Mouse (Mus musculus): ENCODE data around the gene Cadps2.

Gene Cadps2

DNA sequence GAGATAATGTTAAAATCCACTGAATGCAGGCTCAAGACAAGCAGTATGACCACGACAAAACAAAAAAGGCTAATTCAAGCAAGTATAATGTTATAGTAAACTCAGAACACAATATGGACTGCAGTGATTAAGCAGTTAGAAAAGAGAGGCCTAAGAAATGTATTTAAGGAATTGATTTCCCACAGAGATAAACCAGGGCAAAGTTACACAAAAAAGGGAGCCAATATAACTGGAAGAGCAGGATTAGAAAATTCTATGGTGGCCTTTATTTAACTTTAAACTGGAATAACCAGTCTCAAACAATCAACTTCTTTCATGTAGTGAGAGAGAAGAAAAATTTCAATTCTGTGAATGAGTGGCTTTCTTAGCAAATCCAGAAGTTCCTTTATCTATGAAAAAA, 289.3 kb downstream of the Cadps2 start:
- DNase-seq (ENCODE audit: low spot score): no peak

DNA sequence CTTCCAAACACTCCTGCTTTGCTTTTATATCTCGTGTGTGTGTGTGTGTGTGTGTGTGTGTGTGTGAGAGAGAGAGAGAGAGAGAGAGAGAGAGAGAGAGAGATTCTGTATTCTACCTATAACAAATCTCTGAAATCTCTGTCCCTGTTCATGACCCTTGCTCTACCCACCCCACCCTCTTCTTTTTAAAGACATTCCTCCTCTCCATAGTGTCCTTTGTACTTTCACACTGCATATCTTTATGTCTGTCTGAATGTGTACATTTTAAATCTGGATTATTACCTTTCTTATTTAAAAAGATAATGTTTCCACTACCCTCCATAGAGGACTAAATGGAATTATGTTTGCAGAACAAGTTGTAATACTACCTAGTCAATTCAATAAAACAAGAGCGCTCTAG, 315.5 kb downstream of the Cadps2 start:
- no peak for DNase-seq (ENCODE audit: low spot score)

DNA sequence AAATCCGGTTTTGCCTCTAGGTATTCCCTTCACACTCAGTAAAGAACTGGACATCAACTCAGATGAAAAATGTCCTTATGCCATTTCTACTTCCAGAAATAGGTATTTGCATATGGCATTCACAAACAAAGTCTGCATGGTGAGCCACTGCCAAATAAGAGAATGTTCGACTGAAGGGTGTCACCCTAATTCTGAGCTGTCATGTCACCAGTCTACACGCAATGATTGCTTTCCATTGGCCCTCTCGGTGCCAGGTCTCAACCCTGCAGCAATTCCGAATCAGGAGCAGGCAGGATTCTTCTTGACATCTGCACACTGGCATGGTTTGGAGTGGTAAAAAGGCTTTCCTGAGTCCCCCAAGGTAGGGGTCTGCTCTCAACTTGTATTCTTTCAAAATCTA, 316.7 kb downstream of the Cadps2 start:
- no peak for DNase-seq (ENCODE audit: low spot score)

DNA sequence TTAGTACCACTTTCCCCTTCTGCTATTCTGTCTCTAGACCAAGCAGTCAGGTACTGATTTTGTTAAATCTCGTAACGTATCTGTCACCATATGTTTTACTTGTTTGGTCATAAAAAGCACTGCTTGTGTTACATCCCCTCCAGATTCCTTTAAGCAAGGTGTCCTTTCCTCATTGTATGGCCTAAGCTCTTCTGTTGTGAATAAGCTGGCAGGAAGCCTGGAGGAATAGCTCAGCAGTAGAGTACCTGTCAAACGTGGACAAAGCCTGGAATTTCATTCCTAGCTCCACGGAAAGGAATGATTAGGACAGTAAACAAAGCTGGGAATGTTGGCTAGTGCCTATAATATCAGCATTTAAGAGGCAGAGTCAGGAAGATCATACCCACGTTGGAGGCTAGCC, 340.6 kb downstream of the Cadps2 start:
- no peak for DNase-seq (ENCODE audit: low spot score)

DNA sequence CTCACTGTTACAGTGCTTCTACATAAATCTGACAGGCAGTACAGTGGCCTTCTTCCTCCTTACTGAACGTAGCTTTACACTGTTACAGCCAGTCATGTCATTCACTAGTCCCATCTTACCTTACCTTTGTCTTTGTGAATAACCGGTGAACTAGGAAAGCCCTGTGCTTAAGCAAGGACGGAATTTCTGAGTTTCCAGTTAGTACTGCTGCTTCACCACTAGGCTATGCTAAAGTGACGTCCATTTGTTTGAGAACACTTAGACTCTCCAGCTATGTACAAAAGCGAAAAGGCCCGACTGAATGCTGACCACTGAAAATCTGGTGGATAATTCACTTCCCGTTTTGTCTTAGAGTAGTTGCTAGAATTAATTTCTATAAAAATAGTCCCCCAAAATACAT, 347.4 kb downstream of the Cadps2 start:
- no peak for DNase-seq (ENCODE audit: low spot score)

DNA sequence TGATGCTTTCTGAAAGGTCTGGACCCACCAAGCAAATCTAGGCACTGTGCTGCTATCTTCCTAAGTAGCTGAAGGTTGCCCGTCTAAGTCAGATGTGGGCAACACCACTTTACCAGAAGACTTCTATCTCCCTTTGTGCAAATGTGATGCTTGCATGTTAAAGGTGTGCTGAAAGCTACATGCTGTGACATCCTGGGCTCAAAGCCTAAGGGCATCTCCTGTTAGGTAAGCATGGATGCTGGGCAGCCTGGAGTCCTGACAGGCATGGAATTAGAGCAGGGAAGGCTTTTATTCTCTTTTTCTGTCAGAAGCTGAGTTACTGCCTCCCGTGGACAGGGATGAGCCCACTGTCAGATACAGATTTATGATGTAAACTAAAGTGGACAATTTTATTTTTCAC, 348.8 kb downstream of the Cadps2 start:
- DNase-seq (ENCODE audit: low spot score): no peak

DNA sequence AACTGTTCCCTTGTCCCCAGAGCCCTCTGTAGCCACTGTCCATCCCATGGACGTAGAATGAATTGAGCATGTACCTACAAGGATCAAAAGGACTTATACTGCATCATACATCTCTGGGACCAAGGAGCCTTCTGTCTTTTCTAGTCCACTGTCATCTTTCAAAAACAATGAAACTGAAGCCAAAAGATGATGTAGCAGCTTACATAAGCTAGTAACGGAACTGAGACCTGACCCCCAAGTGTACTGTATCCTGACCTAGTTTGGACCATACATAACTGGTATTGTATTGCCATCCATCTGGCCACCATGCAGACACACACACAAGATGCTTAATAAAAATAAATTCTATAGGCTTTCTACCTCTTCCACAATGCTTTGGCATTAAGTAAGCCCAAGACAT, 350.2 kb downstream of the Cadps2 start:
- no peak for DNase-seq (ENCODE audit: low spot score)

DNA sequence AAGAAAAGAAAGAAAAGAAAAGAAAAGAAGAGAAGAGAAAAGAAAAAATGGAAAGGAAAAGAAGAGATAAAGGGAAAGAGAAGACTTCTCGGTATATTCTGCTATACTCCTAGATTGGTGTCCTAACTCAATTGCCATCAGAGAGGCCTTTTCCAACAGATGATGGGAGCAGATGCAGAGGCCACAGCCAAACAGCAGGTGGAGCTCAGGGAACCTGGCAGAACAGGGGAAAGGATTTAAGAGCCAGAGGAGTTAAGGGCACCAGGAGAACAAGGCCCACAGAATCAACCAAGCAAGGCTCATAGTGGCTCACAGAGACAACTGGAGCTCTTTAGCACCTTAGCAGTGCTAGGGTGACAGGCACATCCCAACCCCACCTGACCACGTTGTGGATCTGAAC, 366.5 kb downstream of the Cadps2 start:
- no peak for DNase-seq (ENCODE audit: low spot score)

DNA sequence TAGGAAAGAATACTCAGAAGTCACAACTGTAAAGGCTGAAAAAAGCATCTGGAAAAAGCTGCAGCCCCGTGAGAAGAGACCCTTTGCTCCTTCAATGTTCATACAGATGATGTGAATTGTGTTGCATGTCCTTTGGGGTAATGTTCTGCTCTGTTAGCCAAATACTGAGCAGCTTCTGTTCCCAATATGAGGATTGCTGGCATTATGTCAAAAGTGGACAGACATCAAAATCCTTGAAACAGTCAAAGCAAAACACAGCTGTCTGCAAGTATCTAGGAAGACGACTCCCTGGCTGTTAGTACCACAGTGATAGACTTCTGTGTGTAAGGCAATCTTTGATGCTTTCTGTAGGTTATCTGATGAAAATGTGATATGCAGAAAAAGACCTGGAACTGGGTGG, 367.4 kb downstream of the Cadps2 start:
- no peak for DNase-seq (ENCODE audit: low spot score)

DNA sequence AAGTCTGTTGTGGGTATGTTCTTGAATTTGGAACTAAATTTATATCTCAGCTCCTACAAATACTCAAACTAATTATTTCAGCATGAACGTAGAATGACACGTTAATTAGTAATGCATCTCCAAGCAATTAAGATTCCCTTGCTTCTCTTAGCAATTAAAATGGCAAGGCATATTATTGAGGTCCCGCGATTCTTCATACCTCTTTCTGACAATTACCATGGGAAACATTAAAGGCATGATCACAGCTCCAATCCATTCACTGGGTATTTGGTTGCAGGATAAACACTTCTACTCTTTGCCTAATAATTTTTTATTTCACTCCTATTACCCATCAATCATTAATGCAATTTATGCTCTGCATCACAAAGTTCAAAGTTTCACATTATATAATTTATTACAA, 371.3 kb downstream of the Cadps2 start:
- DNase-seq (ENCODE audit: low spot score): no peak

DNA sequence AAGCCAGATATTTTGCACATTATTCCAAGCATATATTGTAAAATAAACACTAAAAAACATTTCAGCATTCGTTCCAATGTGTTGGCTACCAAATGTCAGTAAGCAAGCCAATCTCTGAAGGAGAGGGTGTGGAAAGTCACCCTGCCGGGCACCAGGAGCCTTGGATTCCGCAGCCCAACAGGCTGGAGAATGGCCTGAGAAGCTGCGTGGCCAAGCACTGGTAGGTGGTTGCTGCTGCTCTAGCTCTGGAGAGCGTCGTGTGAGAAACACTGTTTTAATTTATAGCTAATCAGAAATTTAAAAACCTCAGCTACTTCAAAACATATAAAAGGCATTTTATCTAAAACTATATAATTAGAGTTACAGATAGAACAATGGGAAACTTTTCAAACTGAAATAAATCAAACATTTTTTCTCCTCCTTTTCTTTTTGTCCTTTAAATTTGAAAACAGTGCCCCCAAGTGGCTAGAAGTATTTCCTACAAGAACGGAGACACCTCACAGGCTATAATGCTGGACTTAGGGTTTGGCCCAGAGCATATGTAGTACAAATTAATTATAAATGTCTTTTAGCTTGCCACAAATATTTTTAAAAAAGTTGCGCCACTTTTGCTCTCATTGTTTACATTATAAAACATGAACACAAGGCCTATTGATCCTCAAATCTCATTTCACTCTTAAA, 376.5 kb downstream of the Cadps2 start:
- DNase-seq (ENCODE audit: low spot score): no peak

DNA sequence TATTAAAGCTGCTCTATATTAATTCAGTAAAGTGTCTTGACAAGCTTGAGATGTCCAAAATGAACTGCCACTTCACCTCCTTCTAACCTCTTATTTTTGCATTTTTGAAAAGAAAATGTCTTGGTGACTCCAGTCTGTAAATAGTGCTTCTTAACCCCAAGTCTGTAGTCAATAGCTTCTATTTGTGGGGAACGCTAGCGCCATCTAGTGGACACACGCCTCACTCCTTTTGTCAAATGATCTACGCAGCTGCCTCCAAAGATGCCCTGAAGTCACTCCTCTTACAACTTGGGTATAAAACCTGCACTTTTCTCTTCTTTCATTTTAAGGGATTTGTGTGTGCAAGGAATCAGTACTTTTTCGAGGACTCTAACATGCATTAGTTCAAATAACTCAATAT, 381.5 kb downstream of the Cadps2 start:
- DNase-seq (ENCODE audit: low spot score): peak; percentile 85

DNA sequence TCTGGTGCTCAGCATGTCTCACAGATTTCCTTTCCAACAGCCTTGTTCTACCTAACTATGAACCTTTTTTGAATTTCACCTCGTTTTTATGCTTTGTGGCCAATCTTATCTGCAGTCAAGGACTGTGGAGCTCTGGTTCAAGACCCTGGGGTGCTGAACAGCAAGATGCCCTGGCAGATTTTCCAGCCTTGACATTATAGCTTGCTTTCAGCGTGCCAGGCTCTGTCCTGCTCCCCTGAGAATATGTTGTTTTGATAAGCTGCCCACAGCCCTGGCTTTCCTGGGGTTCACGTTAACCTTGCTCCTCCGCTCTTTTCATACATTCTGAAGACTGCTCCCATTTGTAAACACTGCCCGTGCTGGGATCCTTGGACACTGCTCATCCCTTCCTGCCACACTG, 385.3 kb downstream of the Cadps2 start:
- no peak for DNase-seq (ENCODE audit: low spot score)

DNA sequence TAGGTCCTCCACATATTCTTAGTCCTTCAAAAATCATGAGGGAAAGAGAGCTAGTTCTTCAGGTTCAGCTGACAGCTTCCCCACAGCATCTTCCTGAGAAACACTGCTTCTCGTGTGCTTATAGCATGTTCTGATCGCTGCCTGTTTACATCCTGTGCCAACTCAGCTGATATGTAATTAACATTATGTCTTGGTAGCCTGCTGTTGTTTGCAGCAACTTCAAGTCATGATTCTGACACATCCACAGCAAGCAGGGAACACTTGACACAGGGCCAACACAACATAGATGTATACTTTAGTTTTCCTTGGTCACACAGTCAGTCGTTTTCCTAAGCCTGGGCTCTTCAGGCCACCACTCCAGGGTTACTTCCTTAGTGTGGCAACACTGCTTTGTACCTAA, 399.3 kb downstream of the Cadps2 start:
- DNase-seq (ENCODE audit: low spot score): no peak

DNA sequence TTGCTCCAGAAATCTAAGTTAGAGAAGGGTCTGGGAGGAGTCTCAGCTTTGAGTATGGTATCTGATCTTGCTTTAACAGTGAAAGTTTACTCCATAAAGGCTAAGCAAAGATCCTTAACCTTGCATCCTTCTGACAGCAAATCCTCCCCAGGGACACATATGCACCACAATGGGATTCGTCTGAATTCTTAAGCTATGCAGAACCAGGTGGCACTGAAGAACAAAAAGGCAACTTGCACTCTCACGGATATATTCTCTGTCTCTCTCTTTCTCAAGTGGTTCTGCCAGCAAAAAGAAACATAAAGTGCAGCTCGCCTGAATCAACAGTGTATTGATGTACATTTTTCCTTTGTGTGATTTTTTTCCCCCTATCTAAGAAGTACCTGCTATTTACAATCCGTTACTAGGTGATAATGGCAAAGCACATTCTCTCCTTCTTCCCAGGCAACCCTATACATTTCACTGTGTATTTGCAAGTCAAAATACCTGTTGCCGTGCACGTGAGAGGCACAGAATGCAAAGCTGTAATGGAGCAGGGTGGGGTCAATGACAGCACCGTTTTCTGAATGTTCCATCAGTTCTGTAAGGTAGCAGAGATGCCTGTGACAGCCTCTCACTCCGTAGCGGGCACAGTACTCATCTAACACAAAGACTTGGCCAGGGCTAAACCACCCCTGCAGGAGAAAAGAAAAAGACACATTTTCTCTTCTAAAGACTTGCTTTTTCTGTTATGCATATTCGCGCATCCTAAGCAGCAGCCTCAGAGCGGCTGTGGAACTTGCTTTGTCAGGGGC, 428.8 kb downstream of the Cadps2 start:
- no peak for DNase-seq (ENCODE audit: low spot score)

DNA sequence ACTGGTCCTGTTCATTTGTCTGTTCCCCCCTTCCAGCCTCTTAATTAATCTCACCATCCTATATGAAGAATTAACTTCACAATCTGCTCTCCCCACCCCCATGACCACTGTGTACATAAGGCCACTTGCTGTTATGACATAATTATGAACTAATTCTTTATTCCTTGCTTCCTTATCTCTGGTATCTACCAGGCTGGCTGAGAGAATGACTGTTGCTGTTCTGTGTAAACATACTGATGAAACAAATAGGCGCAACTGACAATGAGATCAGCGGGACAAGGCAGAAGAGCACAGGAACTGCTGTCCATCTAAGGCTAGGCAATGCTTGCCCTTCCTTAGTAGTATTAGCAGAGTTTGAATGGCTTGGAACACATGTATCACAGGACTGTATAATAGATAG, 445.1 kb downstream of the Cadps2 start:
- no peak for DNase-seq (ENCODE audit: low spot score)

DNA sequence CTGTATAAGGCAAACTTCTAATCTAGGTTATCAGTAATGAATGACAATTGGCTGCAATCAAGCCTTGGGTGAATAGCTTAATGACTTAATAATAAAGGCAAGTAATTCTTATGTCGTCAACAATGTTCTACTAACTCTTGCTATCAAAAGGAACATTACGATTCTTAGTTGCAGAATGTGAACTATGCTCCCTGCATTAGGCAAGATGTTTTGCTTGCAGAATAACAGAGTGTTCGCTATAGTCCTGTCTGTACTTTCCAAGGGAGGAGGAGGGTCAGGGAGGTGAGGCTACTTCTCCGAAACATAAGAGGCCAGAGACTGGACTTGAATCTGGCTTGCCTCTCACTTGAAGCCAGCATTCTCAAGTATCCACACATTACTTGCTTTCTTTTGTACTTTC, 446.5 kb downstream of the Cadps2 start:
- no peak for DNase-seq (ENCODE audit: low spot score)

DNA sequence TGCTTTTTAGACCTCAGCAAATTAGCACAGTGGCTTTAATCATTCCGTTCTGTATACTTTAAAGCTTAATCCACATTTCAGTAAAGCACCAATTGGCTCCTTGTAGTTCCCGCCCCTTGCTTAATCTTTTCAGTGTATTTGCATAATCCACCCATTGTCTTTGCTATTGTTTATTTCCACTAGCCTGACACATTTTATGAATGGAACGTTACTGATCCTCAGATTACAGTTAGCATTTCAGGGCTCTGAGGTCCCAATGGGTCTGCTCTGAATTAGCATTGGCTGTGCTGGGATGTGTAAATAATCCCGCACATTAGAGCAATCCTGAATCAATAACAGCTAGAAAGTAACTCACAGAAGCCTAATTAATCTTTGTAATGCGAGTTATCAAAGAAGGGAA, 452.5 kb downstream of the Cadps2 start:
- DNase-seq (ENCODE audit: low spot score): no peak

DNA sequence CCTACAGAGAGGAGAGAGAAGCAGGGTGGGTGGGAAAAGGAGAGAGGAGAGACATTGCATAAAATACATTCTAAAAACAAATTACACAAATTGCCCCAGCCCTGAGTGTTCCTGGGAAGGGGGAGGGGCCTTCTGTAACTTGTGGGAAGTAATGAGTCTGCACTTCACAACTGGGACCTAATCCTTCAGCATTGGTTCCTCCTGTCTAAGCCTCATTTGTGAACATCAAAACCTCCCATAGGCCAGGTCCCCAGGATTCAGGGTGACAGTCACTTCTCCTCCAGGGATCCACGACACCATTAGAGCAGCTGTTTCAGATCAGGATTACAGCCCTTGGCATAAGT, 456.2 kb downstream of the Cadps2 start:
- DNase-seq (ENCODE audit: low spot score): no peak

DNA sequence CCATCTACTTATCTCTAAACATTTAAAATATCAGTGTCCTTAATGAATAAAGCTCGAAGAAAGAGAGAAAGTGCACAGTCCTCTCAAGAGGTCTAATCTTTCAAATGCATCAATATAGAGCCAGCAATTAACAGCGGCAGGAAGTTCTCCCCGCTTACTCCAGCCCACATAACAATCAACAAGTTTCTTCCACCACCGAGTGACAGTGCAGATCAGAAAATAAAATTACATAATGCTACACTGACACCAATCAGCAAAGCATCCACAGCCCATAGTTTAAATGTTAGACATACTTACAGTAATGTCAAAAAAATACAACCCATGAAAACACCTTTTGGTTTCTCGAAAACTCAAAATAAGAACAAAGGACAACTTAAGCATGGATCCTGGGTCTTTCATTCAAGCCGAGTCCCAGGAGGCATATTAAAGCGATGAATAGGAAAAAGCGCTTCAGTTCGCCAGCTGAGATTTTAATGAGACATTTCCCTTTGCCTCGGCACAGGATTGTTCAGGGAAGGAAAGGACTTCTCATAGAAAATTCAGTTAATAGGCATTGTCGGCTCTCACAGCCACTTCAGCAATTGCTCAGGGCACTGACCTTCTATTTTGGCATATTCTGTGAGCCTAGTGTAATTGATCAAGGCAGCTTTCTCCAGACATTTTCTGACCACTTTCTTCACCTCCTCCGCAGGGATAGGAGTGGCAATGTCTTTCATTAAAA, 456.8 kb downstream of the Cadps2 start:
- no peak for DNase-seq (ENCODE audit: low spot score)

DNA sequence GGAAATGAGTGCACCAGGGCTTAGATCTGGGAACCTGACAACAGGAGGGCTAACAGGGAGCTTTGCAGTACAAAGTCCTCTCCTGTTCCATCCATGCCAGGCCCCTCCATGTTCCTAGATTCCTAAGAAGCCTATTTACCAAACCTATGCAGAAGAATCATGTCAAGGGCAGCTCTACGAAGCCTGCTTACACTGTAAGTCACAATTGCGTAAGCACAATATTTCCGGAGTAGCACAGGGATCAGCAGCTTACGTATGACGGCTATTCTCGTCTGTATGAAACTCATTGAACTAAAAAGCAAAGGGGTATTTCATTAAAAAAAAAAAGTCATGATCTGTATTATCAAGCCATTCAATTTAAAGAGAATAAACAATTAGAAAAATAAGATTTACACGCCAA, 462.9 kb downstream of the Cadps2 start:
- no peak for DNase-seq (ENCODE audit: low spot score)

DNA sequence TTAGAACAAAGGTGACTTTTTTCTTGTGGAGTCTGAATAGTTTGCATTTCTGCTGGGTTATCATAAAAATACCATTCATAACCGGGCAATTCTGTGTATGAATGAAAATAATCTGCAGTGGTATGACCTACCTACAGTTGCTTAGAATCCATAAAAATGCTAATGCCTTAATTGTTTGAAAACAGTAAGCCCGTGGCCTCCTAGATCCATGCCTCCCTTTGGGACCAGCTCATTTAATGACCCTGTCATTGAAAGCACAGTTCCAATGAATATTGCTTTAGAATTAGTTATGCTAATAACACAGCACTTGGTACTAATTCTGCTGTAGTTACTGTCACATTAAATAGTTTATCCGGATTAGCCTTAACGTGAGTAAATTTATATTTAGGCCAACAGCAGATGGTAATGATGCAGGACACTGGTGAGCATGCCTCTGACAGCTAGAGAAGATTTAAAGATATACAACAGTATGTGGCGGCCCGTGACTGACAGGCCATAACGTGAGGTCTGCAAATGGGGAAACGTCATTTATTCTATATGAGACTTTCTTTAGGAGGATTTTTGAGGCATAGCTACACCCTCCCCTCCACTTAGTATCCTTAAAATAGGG, 477.3 kb downstream of the Cadps2 start:
- DNase-seq (ENCODE audit: low spot score): no peak

DNA sequence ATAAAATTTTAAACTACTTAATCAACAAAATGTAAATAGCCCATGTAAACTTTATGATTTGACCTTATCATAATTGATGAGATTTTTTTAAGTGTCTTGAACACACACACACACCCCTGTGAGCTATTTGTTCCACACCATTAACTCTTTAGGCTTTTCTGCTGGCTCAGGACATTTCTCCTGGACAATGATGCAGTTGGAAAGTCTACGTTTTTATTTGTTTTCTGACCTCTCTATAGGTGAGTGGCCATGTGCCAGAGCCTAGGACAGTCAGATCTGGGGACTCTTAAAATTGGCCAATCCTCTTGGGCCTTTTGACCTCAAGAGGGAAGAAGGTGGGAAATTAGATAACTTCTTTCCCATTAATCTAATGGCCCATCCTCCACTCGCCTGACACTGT, 478.6 kb downstream of the Cadps2 start:
- DNase-seq (ENCODE audit: low spot score): no peak

Data from testis, postnatal 10 days (tissue).